Mouse (Mus musculus): Measurements from ENCODE around the gene Sgpl1. TPM values are rescaled to one million over a fixed set of nuclear protein-coding genes. Genes with fewer than 3 reads are reported as not detected.

Gene Sgpl1
- polyA plus RNA-seq, 1 experiment: 43.9 TPM

GRCm38 (mm10) chr10:61160671-61161070, 13.2 kb upstream of the Sgpl1 start:
- H3ac ChIP-seq (ENCODE audit: control insufficient read depth, insufficient read length, low read depth): no peak overlapping the region
- no peaks in the 10 kb centered on the region for H3K79me2 ChIP-seq (ENCODE audit: control insufficient read depth, insufficient read depth)
- TF ChIP-seq MAX (IDR thresholded peaks at IDR 0.05): no peak
- no peak for TF ChIP-seq FOSL1 (IDR thresholded peaks at IDR 0.05; ENCODE audit: insufficient read depth, low read length, poor library complexity, severe bottlenecking)
- no peak for TF ChIP-seq MYOG (IDR thresholded peaks at IDR 0.05; ENCODE audit: control insufficient read depth, extremely low read depth, insufficient read length)
- no peak for TF ChIP-seq CTCF (IDR thresholded peaks at IDR 0.05; ENCODE audit: control insufficient read depth, insufficient read depth, insufficient read length)
- TF ChIP-seq MYOD1 (IDR thresholded peaks at IDR 0.05; ENCODE audit: control insufficient read depth, insufficient read length, low read depth): no peak
- no peak for TF ChIP-seq CEBPB (IDR thresholded peaks at IDR 0.05; ENCODE audit: low read depth)
- TF ChIP-seq USF1 (IDR thresholded peaks at IDR 0.05; ENCODE audit: low read depth): no peak
- H3K36me3 ChIP-seq (ENCODE audit: control insufficient read depth, insufficient read depth): no peaks in the 10 kb centered on the region
- H3K27me3 ChIP-seq (ENCODE audit: control insufficient read depth, insufficient read depth, insufficient read length): no peaks in the 10 kb centered on the region
- H3K4me3 ChIP-seq (ENCODE audit: insufficient read depth, poor library complexity, severe bottlenecking): no peak overlapping the region
- no peaks in the 10 kb centered on the region for H3K79me3 ChIP-seq (ENCODE audit: low read depth)

- Histone ChIP-seq H3ac (ENCODE audit: control insufficient read depth, insufficient read length, low read depth) (no peak overlapping the region), H3K27me3 (ENCODE audit: control insufficient read depth, insufficient read depth, insufficient read length) (no peaks in the 10 kb centered on the region), H3K79me3 (ENCODE audit: low read depth) (no peaks in the 10 kb centered on the region), H3K79me2 (ENCODE audit: control insufficient read depth, insufficient read depth) (no peaks in the 10 kb centered on the region), H3K36me3 (ENCODE audit: control insufficient read depth, insufficient read depth) (no peaks in the 10 kb centered on the region), H3K4me3 (ENCODE audit: insufficient read depth, poor library complexity, severe bottlenecking) (no peak overlapping the region)
- no peak for TF ChIP-seq CEBPB (IDR thresholded peaks at IDR 0.05; ENCODE audit: low read depth)
- no peak for TF ChIP-seq USF1 (IDR thresholded peaks at IDR 0.05; ENCODE audit: low read depth)
- TF ChIP-seq MYOD1 (IDR thresholded peaks at IDR 0.05; ENCODE audit: control insufficient read depth, insufficient read length, low read depth): no peak
- no peak for TF ChIP-seq CTCF (IDR thresholded peaks at IDR 0.05; ENCODE audit: control insufficient read depth, insufficient read depth, insufficient read length)
- no peak for TF ChIP-seq FOSL1 (IDR thresholded peaks at IDR 0.05; ENCODE audit: insufficient read depth, low read length, poor library complexity, severe bottlenecking)
- TF ChIP-seq MAX (IDR thresholded peaks at IDR 0.05): no peak
- no peak for TF ChIP-seq MYOG (IDR thresholded peaks at IDR 0.05; ENCODE audit: control insufficient read depth, extremely low read depth, insufficient read length)
Measured at GRCm38 (mm10) chr10:61160089-61160488, 12.6 kb upstream of the Sgpl1 start.

GRCm38 (mm10) chr10:61158594-61158993, 11.1 kb upstream of the Sgpl1 start:
- Histone ChIP-seq H3ac (ENCODE audit: control insufficient read depth, insufficient read length, low read depth) (no peak overlapping the region), H3K36me3 (ENCODE audit: control insufficient read depth, insufficient read depth) (no peaks in the 10 kb centered on the region), H3K79me2 (ENCODE audit: control insufficient read depth, insufficient read depth) (no peaks in the 10 kb centered on the region), H3K4me3 (ENCODE audit: insufficient read depth, poor library complexity, severe bottlenecking) (no peak overlapping the region), H3K27me3 (ENCODE audit: control insufficient read depth, insufficient read depth, insufficient read length) (no peaks in the 10 kb centered on the region), H3K79me3 (ENCODE audit: low read depth) (no peaks in the 10 kb centered on the region)
- TF ChIP-seq CTCF (IDR thresholded peaks at IDR 0.05; ENCODE audit: control insufficient read depth, insufficient read depth, insufficient read length): no peak
- no peak for TF ChIP-seq FOSL1 (IDR thresholded peaks at IDR 0.05; ENCODE audit: insufficient read depth, low read length, poor library complexity, severe bottlenecking)
- no peak for TF ChIP-seq USF1 (IDR thresholded peaks at IDR 0.05; ENCODE audit: low read depth)
- TF ChIP-seq CEBPB (IDR thresholded peaks at IDR 0.05; ENCODE audit: low read depth): no peak

- H3K36me3 ChIP-seq (ENCODE audit: control insufficient read depth, insufficient read depth): no peaks in the 10 kb centered on the region
- H3K27me3 ChIP-seq (ENCODE audit: control insufficient read depth, insufficient read depth, insufficient read length): no peaks in the 10 kb centered on the region
- H3K79me2 ChIP-seq (ENCODE audit: control insufficient read depth, insufficient read depth): no peaks in the 10 kb centered on the region
- H3ac ChIP-seq (ENCODE audit: control insufficient read depth, insufficient read length, low read depth): no peak overlapping the region
- no peak for TF ChIP-seq CTCF (IDR thresholded peaks at IDR 0.05; ENCODE audit: control insufficient read depth, insufficient read depth, insufficient read length)
- TF ChIP-seq MAX (IDR thresholded peaks at IDR 0.05): no peak
- TF ChIP-seq CEBPB (IDR thresholded peaks at IDR 0.05; ENCODE audit: low read depth): no peak
- no peak for TF ChIP-seq FOSL1 (IDR thresholded peaks at IDR 0.05; ENCODE audit: insufficient read depth, low read length, poor library complexity, severe bottlenecking)
- TF ChIP-seq USF1 (IDR thresholded peaks at IDR 0.05; ENCODE audit: low read depth): no peak
- no peak for TF ChIP-seq MYOG (IDR thresholded peaks at IDR 0.05; ENCODE audit: control insufficient read depth, extremely low read depth, insufficient read length)
- TF ChIP-seq MYOD1 (IDR thresholded peaks at IDR 0.05; ENCODE audit: control insufficient read depth, insufficient read length, low read depth): no peak
- H3K79me3 ChIP-seq (ENCODE audit: low read depth): no peaks in the 10 kb centered on the region
- H3K4me3 ChIP-seq (ENCODE audit: insufficient read depth, poor library complexity, severe bottlenecking): no peak overlapping the region
Measured at GRCm38 (mm10) chr10:61156453-61156852, 8.9 kb upstream of the Sgpl1 start.

- no peaks in the 10 kb centered on the region for H3K79me3 ChIP-seq (ENCODE audit: low read depth)
- H3K36me3 ChIP-seq (ENCODE audit: control insufficient read depth, insufficient read depth): no peaks in the 10 kb centered on the region
- no peaks in the 10 kb centered on the region for H3K27me3 ChIP-seq (ENCODE audit: control insufficient read depth, insufficient read depth, insufficient read length)
- no peak overlapping the region for H3K4me3 ChIP-seq (ENCODE audit: insufficient read depth, poor library complexity, severe bottlenecking)
- TF ChIP-seq CEBPB (IDR thresholded peaks at IDR 0.05; ENCODE audit: low read depth) (no peak), USF1 (IDR thresholded peaks at IDR 0.05; ENCODE audit: low read depth) (no peak), MAX (IDR thresholded peaks at IDR 0.05) (no peak), FOSL1 (IDR thresholded peaks at IDR 0.05; ENCODE audit: insufficient read depth, low read length, poor library complexity, severe bottlenecking) (no peak), MYOG (IDR thresholded peaks at IDR 0.05; ENCODE audit: control insufficient read depth, extremely low read depth, insufficient read length) (no peak), CTCF (IDR thresholded peaks at IDR 0.05; ENCODE audit: control insufficient read depth, insufficient read depth, insufficient read length) (no peak), MYOD1 (IDR thresholded peaks at IDR 0.05; ENCODE audit: control insufficient read depth, insufficient read length, low read depth) (no peak)
- no peak overlapping the region for H3ac ChIP-seq (ENCODE audit: control insufficient read depth, insufficient read length, low read depth)
- H3K79me2 ChIP-seq (ENCODE audit: control insufficient read depth, insufficient read depth): no peaks in the 10 kb centered on the region
Measured at GRCm38 (mm10) chr10:61155611-61156010, 8.1 kb upstream of the Sgpl1 start.

GRCm38 (mm10) chr10:61152131-61152530, 4.6 kb upstream of the Sgpl1 start:
- Histone ChIP-seq H3K36me3 (ENCODE audit: control insufficient read depth, insufficient read depth) (no peaks in the 10 kb centered on the region), H3K79me3 (ENCODE audit: low read depth) (no peaks in the 10 kb centered on the region), H3K27me3 (ENCODE audit: control insufficient read depth, insufficient read depth, insufficient read length) (no peaks in the 10 kb centered on the region), H3K79me2 (ENCODE audit: control insufficient read depth, insufficient read depth) (peaks cover 2% of the 10 kb centered on the region), H3ac (ENCODE audit: control insufficient read depth, insufficient read length, low read depth) (no peak overlapping the region), H3K4me3 (ENCODE audit: insufficient read depth, poor library complexity, severe bottlenecking) (no peak overlapping the region)
- TF ChIP-seq MAX (IDR thresholded peaks at IDR 0.05): no peak
- TF ChIP-seq CEBPB (IDR thresholded peaks at IDR 0.05; ENCODE audit: low read depth): no peak
- TF ChIP-seq USF1 (IDR thresholded peaks at IDR 0.05; ENCODE audit: low read depth): no peak
- TF ChIP-seq MYOG (IDR thresholded peaks at IDR 0.05; ENCODE audit: control insufficient read depth, extremely low read depth, insufficient read length): no peak
- TF ChIP-seq CTCF (IDR thresholded peaks at IDR 0.05; ENCODE audit: control insufficient read depth, insufficient read depth, insufficient read length): no peak
- no peak for TF ChIP-seq FOSL1 (IDR thresholded peaks at IDR 0.05; ENCODE audit: insufficient read depth, low read length, poor library complexity, severe bottlenecking)
- no peak for TF ChIP-seq MYOD1 (IDR thresholded peaks at IDR 0.05; ENCODE audit: control insufficient read depth, insufficient read length, low read depth)

Measured in C2C12 (cell line).